Mouse (Mus musculus) forebrain, embryonic 11.5 days (tissue): Measurements from ENCODE around the gene Klf15. TPM values are rescaled to one million over a fixed set of nuclear protein-coding genes. Genes with fewer than 3 reads are reported as not detected.

ENCODE experiments used
- ATAC-seq: fragments of 200-750 bp; cut with Nextera tagmentation; replicated peaks from 2 replicates; pipeline ENCODE4 v1.8.0; 2017; ENCODE audit warnings: moderate TSS enrichment; ENCODE audit not compliant: low FRiP score
- DNase-seq: peaks from one replicate; pipeline ENCODE4 v3.0.0-alpha.2; 2017; ENCODE audit warnings: low spot score
- H3K27ac ChIP-seq: fragments of 300-500 bp; sonication (generic); 2 replicates; pipeline ENCODE4 v1.5.1; 2014; ENCODE audit warnings: low read depth, low read length
- H3K27me3 ChIP-seq: fragments of 300-500 bp; sonication (generic); 2 replicates; pipeline ENCODE4 v1.6.1; 2014; ENCODE audit warnings: mild to moderate bottlenecking, low read length, mixed read lengths; ENCODE audit not compliant: control insufficient read depth, insufficient read depth
- H3K36me3 ChIP-seq: fragments of 300-500 bp; sonication (generic); 2 replicates; pipeline ENCODE4 v1.6.1; 2014; ENCODE audit warnings: mild to moderate bottlenecking, low read length, moderate library complexity, mixed read lengths; ENCODE audit not compliant: control insufficient read depth, insufficient read depth
- H3K4me1 ChIP-seq: fragments of 300-500 bp; sonication (generic); replicated peaks from 2 replicates; pipeline ENCODE4 v1.6.1; 2014; ENCODE audit warnings: low read length, mixed read lengths; ENCODE audit not compliant: control insufficient read depth, insufficient read depth
- H3K4me2 ChIP-seq: fragments of 300-500 bp; sonication (generic); 2 replicates; pipeline ENCODE4 v1.6.1; 2014; ENCODE audit warnings: low read depth, mild to moderate bottlenecking, low read length, moderate library complexity, mixed read lengths; ENCODE audit not compliant: severe bottlenecking
- H3K4me3 ChIP-seq: fragments of 300-500 bp; sonication (generic); 2 replicates; pipeline ENCODE4 v1.5.1; 2014; ENCODE audit warnings: low read depth, low read length
- H3K9ac ChIP-seq: fragments of 300-500 bp; sonication (generic); 2 replicates; pipeline ENCODE4 v1.6.1; 2014; ENCODE audit warnings: low read length
- H3K9me3 ChIP-seq: fragments of 300-500 bp; sonication (generic); 2 replicates; pipeline ENCODE4 v1.6.1; 2016; ENCODE audit warnings: low read length, mixed read lengths; ENCODE audit not compliant: control insufficient read depth
- WGBS: fragments of 180-500 bp; shearing (Covaris S2); extraction: QIAGEN DNeasy Blood & Tissue Kit; methylation state at CpG from one replicate; pipeline ENCODE4 v1.1.7; 2014; 5-methylcytosine and 5-hydroxymethylcytosine counted together
- polyA plus RNA-seq: library from polyadenylated mRNA; unstranded; fragments of >200 nt; fragmentation: Nextera tagmentation; extraction: Ambion mirVana; gene quantifications from 2 replicates; pipeline ENCODE4 v1.2.1, GENCODE M21; 2014

The Klf15 gene
- polyA plus RNA-seq, 1 experiment from 2014 or later = 3.0 TPM

DNA sequence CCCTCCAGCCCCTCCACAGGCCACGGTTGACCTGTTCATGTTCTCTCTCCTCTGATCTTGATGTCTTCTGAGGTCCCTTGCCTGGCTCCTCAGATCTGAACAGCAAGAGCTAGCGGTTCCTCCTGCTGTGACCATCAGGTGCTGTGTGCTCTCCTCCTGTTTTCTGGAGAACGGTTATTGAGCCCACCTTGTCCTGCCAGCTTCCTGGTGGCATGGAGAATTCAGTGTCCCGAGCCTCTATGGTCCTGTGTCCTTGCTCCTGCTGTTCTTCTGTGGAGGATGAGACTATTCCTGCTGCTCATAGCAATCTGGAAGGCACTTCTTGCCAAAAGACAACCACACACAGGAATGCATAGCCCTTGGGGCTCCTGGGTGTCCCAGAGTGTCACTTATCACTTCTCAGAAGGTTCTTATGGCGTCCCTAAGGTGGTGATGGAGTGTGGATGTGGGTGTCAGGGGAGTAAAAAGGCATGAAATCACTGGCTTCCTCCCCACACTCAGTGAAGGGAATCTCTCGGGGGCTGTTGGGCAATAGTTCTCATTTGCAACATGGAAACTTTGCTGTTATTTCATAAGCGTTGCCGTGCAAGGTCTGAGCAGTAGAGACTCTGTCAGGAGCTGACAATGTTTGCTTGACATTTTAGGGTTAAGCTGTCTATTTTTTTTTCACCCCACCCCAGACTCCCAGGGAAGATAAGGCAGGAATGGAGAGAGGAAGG is 39.0 kb downstream of the Klf15 start:
- ATAC-seq (no peak), DNase-seq (no peak)
- no peak overlapping the region for H3K27ac ChIP-seq
- H3K4me1 ChIP-seq = no peaks in the 10 kb centered on the region
- H3K4me2 ChIP-seq = no peak overlapping the region
- no peak overlapping the region for H3K9ac ChIP-seq
- H3K36me3 ChIP-seq = no peaks in the 10 kb centered on the region
- H3K4me3 ChIP-seq = no peak overlapping the region
- WGBS = 84% methylated on average over 8 of the region's 8 CpGs
- H3K9me3 ChIP-seq = no peaks in the 10 kb centered on the region
- H3K27me3 ChIP-seq = no peaks in the 10 kb centered on the region

DNA sequence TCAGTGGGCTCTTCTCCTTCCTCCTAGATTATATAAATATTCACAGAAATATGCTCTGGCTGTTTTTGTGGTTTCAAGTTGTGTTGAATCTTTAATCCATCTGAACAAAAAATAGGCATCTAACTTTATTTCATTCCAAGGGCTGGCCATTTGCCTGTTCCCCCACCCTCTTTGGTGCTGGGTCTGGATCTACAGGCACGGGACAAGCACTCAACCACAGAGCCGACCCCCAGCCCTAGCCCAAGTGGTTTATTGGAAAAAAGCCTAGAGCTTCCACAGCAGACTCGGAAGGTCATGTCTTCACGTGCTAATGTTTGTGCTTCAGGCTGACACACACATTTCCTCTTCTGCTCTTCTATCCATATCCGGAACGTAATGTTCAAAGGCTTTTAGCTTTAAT is 43.5 kb downstream of the Klf15 start:
- WGBS = 82% methylated on average over 6 of the region's 6 CpGs
- H3K9ac ChIP-seq = no peak overlapping the region

DNA sequence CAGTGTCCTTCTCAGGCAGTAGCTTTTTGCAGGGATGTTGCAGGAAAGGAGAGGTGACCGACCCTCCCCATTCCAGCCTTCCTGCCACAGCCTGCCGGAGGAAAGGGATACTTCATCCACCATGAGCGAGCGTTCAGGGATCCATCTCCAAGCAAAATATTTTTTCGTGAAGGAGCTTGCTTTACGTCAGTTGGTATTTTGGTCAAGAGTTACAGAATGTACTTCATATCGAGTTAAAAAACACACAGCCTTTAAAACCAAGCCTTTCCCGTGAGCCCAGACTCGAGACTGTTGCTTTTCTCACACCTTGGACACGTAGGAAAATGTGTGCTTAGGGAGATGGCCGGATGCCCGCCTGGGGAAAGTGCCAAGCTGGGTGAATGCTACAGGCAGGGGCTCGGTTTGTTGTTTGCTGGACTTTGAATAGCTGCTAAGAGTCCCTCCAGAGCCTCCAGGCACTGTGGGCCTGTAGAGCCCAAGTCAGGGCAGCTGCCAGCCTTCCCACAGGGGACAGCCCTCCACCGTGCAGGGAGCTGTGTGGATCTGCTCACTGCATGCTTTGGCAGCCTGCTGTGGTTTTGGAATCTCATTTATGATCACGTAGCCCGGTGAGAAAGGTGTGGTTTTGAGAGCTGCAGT is 44.4 kb downstream of the Klf15 start:
- Histone ChIP-seq H3K4me1 (no peaks in the 10 kb centered on the region), H3K9ac (no peak overlapping the region), H3K4me3 (no peak overlapping the region), H3K27me3 (no peaks in the 10 kb centered on the region), H3K27ac (no peak overlapping the region), H3K9me3 (no peaks in the 10 kb centered on the region), H3K4me2 (no peak overlapping the region), H3K36me3 (no peaks in the 10 kb centered on the region)
- ATAC-seq (no peak), DNase-seq (no peak)
- WGBS = 80% methylated on average over 16 of the region's 16 CpGs

More for the DNA sequence above, 43.5 kb downstream of the Klf15 start:
- ATAC-seq = no peak
- H3K4me2 ChIP-seq = no peak overlapping the region
- H3K4me3 ChIP-seq = no peak overlapping the region
- no peaks in the 10 kb centered on the region for H3K36me3 ChIP-seq
- no peaks in the 10 kb centered on the region for H3K4me1 ChIP-seq
- no peaks in the 10 kb centered on the region for H3K9me3 ChIP-seq
- DNase-seq = no peak
- H3K27ac ChIP-seq = no peak overlapping the region
- H3K27me3 ChIP-seq = no peaks in the 10 kb centered on the region

DNA sequence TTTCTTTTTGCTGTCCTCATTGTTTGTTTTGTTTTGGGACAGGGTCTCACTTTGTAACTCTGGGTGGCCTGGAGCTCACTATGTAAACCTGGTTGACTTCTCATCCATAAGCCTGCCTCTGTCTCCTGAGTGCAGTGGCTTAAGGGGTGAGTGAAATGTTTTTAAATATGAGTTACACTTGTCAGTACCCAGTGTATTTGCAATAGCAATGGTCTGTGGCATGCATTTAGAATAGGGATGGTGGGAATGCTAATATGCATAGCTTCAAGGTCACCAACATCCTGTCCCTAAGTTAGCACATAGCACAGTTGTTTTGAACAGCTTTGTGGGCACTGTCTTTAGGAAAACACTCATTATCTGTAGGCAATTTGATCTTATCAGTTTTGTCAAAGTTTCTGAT is 45.1 kb downstream of the Klf15 start:
- H3K4me2 ChIP-seq = no peak overlapping the region

DNA sequence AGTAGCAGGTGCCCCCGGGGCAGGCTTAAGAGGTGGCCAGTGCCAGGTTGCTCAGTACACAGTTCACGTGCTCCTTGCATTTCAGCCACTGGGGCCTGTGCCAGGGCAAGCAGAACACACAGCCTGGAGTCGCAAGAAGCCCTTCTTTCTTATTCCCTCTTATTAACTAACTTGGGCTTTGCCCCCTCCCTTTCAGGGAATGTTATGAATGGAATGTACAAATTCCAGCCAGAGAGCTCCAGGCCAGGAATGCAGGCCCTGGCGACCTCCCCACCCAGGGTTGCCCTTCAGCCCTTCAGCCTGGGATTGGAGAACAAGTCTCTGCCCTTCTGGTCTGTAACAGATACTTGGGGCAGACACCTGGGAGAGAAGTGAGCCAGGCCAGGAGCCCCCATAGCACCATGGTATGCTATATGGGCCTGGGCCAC is 45.8 kb downstream of the Klf15 start:
- no peak for ATAC-seq
- Histone ChIP-seq H3K36me3 (no peaks in the 10 kb centered on the region), H3K4me3 (no peak overlapping the region), H3K9ac (no peak overlapping the region), H3K27ac (no peak overlapping the region), H3K9me3 (no peaks in the 10 kb centered on the region), H3K4me2 (no peak overlapping the region), H3K4me1 (no peaks in the 10 kb centered on the region), H3K27me3 (no peaks in the 10 kb centered on the region)
- WGBS = 56% methylated on average over 4 of the region's 4 CpGs
- DNase-seq = peak; percentile 61

More for the DNA sequence above, 45.1 kb downstream of the Klf15 start:
- H3K4me3 ChIP-seq = no peak overlapping the region
- H3K9ac ChIP-seq = no peak overlapping the region
- DNase-seq = no peak
- no peaks in the 10 kb centered on the region for H3K4me1 ChIP-seq
- no peak for ATAC-seq
- no peaks in the 10 kb centered on the region for H3K27me3 ChIP-seq
- no peaks in the 10 kb centered on the region for H3K36me3 ChIP-seq
- H3K9me3 ChIP-seq = no peaks in the 10 kb centered on the region
- H3K27ac ChIP-seq = no peak overlapping the region

DNA sequence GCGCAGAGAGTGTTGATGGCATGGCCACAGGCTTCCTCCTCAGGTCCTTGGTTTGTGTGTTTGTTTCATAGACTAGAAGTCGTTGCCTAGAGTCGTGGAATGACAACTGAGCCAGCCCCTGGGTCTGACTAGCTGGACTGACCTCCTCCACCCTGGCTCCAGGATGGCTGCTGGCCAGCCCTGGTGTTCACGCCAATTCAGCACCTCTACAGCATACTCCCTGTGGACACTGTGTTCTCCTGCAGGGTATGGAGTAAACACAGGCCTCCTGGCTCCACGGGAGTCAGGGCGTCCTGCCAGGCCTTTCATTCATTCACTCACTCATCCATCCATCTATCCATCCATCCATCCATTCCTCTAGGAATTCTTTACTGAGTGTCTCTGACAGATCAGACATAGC is 46.7 kb downstream of the Klf15 start:
- DNase-seq = no peak
- Histone ChIP-seq H3K27ac (no peak overlapping the region), H3K4me3 (no peak overlapping the region), H3K27me3 (no peaks in the 10 kb centered on the region), H3K4me1 (no peaks in the 10 kb centered on the region), H3K9me3 (no peaks in the 10 kb centered on the region), H3K9ac (no peak overlapping the region), H3K36me3 (no peaks in the 10 kb centered on the region), H3K4me2 (no peak overlapping the region)
- no peak for ATAC-seq
- whole genome bisulfite sequencing = 72% methylated on average over 6 of the region's 6 CpGs

DNA sequence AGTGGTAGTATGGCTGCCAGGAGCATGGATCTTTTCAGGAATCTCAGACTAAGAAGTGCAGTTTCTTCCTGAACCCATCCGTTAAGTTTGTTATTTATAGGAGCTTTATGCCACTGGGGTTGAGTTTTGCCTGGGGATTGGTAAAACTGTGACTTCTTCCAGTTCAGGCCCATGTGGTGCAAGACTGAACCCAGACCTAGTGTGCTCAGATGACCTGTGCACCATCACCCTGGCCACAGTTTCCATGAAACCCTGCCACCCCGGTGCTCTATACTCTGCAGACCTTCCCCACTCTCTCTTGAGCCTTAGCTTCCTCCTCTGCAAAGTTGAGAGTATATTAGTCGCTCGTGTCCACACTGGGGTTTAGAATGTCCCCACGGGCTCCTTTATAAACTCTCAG is 50.0 kb downstream of the Klf15 start:
- Histone ChIP-seq H3K4me3 (no peak overlapping the region), H3K9ac (no peak overlapping the region), H3K27ac (no peak overlapping the region), H3K27me3 (no peaks in the 10 kb centered on the region), H3K36me3 (no peaks in the 10 kb centered on the region), H3K4me2 (no peak overlapping the region), H3K9me3 (no peaks in the 10 kb centered on the region), H3K4me1 (0 out of 2 replicates have a peak, but pooled peaks cover 2% of the 10 kb centered on the region)
- ATAC-seq = no peak
- DNase-seq = no peak
- WGBS = 89% methylated on average over 5 of the region's 5 CpGs

DNA sequence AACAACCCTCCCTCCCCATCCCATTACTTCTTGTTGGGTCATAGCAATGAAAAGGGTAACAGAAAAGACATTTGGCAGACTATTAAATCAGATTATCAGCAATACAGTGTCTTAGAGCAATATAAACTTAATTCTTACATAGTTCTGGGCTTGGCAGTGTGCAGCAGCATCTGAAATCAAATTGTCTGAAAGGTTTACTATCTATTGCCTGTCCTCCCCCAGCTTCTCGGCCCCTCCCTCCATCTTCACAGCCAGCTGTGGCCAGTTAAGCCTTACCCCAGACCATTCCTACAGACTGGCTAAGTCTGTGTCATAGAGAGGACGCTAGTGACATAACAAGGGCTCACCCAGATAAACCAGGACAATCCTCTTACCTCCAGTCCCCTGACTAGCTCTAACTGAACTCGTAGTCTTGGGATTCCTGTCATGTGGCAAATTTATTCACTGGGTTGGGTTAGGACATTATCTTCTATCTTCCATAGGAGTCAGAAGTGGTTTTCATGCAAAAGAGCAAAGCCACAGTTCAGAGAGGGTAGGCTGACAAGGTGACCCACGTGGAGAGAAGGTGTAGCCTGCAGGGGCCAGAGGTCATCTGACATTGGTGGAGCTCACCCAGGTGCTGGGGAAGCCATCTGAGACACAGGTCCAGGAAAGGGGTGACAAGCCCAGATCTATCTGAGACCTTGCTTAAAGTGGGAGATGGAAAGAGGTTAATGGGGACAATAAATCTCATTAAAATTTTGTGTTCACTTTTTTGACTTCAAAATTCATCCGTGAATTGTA is 50.9 kb downstream of the Klf15 start:
- H3K4me3 ChIP-seq = no peak overlapping the region
- H3K27ac ChIP-seq = no peak overlapping the region
- ATAC-seq = no peak
- H3K4me2 ChIP-seq = no peak overlapping the region
- WGBS = 74% methylated on average over 5 of the region's 5 CpGs
- H3K9me3 ChIP-seq = no peaks in the 10 kb centered on the region
- H3K36me3 ChIP-seq = no peaks in the 10 kb centered on the region
- H3K27me3 ChIP-seq = no peaks in the 10 kb centered on the region
- DNase-seq = no peak
- no peak overlapping the region for H3K9ac ChIP-seq
- H3K4me1 ChIP-seq = 0 out of 2 replicates have a peak, but pooled peaks cover 2% of the 10 kb centered on the region
